Mouse (Mus musculus): ENCODE results near the gene Fat4.

DNA sequence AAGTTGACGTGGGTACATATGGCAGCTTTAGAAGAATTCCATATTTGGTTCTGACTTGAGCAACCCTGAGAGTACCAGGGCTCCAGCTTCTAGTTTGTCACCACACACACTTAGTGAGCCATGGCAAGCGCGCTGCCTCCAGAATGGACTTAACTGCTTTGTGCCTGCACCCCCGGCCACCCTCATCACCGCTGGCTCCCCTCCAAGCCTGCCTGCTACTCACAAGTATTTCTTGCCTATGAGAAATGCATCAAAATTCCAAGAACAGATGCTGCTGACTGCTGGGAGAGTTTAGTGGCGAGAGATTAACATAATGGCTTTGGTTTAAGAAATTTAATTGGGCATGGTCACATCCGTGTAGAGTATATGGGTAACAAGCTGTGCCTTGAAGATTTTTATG, 48.0 kb downstream of the Fat4 start:
- TF ChIP-seq CTCF (IDR thresholded peaks at IDR 0.05; ENCODE audit: low read depth) (no peak), EP300 (IDR thresholded peaks at IDR 0.05; ENCODE audit: low read depth) (no peak)
